Mouse (Mus musculus) CD4-positive, CD25-positive, alpha-beta regulatory T cell, adult 4 months (primary cell): ENCODE results near the gene Nlgn2. TPM values are rescaled to one million over a fixed set of nuclear protein-coding genes. Genes with fewer than 3 reads are reported as not detected.
"Not testable (repeated sequence)": the region's sequence is repeated elsewhere in the genome, so short reads cannot be mapped to it uniquely, and the experiment has no call there.

ENCODE experiments used
- ATAC-seq: one replicate; pipeline ENCODE4 v1.8.0; 2017
- polyA plus RNA-seq, 2 experiments: library from polyadenylated mRNA; unstranded; fragments of 100-300 nt; shearing (Covaris generic); gene quantifications; one replicate each; pipeline ENCODE4 v1.2.1; 2017

Gene Nlgn2
- polyA plus RNA-seq, 2 experiments from 2014 or later = 1.1 to 1.2 TPM

DNA sequence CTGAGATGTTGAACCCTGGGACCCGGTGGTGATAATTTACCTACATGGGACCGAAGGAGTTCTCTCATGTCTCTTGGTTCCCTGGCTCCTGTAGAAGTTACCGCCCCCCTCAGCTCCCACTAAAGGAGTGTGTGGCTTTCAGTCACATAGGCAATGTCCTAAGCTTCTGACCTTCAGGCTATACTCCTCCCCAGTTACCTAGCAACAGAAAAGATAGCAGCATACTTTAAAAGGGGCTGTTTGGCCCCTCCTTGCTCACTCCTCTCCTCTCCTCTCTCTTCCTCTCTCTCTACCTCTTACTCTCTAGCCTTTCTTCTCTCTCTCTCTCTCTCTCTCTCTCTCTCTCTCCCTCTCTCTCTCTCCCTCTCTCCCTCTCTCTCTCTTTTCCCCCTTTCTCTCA, 26.1 kb upstream of the Nlgn2 start:
- ATAC-seq = not testable (repeated sequence)

DNA sequence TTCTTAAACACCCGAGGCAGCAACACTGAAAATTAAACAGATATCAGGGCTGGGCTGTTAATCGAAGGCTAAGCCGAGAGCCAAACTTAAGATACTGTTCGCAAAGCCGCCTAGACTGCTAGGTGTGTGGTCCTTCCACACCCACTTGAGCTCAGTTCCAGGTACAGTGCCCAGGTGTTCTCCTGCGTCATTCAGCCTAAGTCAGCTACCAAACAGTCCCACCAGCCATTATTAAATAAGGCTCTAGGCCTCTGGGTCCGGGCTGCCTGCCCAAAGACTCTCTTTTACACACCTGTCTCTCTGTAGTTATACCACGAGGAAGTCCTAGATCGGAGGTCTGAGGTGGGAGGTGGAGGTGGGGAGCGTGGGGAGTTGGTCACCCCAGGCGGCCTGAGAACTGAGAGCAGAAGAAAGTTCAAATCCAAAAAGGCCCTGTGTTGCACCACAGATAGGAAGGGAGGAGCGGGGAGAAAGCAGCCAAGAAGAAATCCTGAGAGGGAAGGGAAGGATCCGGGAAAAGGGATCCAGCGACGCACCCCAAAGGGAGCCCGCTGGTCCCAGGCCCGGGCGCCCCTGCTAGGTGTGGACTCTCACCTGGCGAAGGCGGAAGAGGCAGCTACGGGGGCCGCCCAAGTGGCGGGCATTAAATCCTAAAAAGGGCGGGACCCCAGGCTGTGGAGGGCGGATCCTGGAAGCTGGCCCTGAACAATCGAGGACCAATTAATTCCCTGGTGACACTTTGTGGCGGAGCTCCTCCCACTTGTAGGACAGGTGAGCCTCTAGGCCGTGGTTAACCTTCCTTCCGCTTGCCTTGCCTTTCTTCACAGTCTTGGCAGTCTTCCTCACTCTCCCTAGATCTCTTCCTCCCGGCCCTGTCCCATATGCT, 20.8 kb upstream of the Nlgn2 start, which contains the start of gene Tnk1:
TSS of gene Tnk1 (minus strand) at position 618 of the 886 bp plus-strand sequence.
- ATAC-seq = no peak

DNA sequence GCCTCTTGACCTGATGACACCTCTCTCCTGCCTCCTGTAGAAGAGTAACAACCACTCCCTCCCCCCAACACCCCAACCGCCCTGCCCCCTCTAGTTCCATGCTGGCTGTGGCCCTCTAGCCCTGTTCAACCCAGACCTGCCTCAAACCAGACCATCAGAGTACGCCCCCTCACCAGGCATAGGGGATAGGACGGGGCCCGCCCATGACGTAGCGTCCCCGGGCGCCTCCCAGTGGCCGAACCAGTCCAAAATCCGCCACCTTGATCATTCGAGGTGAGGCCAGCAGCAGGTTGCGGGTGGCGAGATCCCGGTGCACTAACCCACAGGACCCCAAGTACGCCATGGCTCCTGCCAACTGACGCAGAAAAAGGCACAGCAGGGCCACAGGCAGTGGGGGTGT, 17.8 kb upstream of the Nlgn2 start:
- no peak for ATAC-seq

DNA sequence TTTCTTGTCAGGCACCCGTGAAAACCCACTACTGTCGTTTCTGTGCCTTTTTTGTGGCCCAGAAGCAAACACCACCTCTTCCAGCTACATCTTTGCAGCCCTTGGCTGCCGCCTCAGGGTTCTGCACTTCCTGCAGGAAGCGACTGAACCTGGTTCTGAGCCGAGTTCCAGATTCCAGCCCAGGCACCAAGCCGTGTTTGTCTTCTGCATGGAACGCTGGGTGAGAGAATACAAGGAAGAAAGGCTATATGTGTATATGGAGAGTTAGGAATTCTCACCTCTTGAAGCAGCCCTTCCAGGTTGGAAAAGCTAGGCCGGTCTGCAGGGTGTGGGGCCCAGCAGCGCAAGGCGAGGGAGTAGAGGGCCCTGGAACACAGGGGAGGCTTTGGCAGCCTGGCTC, 17.1 kb upstream of the Nlgn2 start:
- no peak for ATAC-seq

- ATAC-seq = no peak
Measured at GRCm38 (mm10) chr11:69853994-69854393, 16.4 kb upstream of the Nlgn2 start.

DNA sequence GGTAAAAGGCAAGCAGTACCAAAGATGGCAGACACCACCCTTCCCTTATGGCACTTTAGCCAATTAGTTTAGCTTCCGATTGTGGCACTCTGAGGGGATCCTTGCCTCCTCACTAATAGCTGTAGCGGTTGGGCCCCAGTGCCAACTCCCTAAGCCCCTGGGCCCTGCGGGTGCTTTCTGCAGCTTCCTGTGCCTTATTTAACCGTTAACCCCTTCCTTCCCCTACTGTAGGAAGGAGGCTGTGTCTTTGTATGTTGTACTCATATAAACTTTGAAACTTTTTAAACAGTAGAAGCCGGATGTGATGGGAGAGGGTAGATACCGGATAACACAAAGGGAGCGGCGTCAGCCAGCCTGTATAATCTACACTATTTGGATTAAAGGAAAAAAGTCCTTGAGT, 13.2 kb upstream of the Nlgn2 start:
- ATAC-seq = no peak

- no peak for ATAC-seq
Measured at GRCm38 (mm10) chr11:69849884-69850283, 12.3 kb upstream of the Nlgn2 start.

- no peak for ATAC-seq
Measured at GRCm38 (mm10) chr11:69849128-69849527, 11.5 kb upstream of the Nlgn2 start.

DNA sequence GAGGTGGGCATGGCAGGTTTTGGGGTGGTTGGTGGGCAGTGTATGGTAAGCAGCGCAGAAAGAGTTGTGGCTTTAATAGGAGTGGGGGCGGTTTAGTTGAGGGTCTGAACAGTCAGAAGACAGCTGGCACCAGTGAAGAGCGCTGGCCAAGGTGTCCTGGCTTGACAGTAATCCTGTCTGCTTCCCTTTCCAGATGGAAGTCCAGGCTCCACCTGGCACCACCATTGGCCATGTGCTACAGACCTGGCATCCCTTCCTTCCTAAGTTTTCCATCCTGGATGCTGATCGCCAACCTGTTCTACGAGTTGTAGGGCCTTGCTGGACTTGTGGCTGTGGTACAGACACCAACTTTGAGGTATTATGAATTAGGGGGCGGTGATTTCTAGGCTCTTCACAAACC, 10.4 kb upstream of the Nlgn2 start:
- ATAC-seq = no peak

DNA sequence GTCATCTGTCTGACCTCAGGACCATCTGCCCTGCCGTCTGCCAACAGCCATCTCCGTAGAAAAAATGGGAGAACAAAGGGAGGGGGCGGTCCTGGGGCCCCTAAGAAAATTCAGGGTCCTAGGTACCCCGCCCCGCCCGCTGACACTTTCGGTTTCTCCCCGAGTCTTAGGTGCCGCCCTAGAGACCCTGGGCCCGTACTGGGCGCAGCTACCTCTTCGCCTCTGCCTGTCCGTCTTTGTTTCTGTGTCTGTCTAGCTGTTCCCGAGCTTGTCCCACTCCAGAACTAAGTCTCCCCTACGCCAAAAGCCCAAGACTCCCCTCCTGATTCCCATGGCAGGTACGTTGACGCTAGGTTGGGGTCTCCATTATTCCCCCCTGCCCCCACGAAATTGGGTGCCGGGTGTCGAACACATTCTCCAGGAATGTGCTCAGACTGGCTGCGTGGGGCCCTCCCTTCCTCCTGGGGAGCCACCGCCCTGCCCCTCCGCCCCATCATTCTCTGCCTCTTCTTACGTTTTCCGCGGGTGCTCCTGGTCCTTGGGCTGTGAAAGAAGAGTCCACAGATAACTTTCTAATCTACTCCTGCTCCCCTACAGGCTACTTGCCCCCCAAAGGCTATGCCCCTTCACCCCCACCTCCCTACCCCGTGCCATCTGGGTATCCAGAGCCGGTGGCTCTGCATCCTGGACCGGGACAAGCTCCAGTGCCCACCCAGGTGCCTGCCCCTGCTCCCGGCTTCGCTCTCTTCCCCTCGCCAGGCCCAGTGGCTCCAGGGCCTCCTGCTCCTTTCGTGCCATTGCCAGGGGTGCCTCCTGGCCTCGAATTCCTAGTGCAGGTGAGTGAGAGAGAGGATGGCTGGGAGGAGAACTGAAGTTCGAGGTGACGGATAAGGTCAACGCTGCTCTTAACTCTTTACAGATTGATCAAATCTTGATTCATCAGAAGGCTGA, 9.4 kb upstream of the Nlgn2 start:
- ATAC-seq = peak; percentile 71

- peak; percentile 81 for ATAC-seq
Measured at GRCm38 (mm10) chr11:69846198-69846680, 8.7 kb upstream of the Nlgn2 start, which contains the start of gene Plscr3. Gene Plscr3, plus strand, starts transcription at chr11:69846376.

- peak; percentile 13 for ATAC-seq
Measured at GRCm38 (mm10) chr11:69838714-69839104, 1.1 kb upstream of the Nlgn2 start.

- ATAC-seq = peak; percentile 90
Measured at GRCm38 (mm10) chr11:69837952-69838713, 549 bp upstream of the Nlgn2 start, which contains the start of gene Tmem256. Gene Tmem256, plus strand, starts transcription at chr11:69838514.

DNA sequence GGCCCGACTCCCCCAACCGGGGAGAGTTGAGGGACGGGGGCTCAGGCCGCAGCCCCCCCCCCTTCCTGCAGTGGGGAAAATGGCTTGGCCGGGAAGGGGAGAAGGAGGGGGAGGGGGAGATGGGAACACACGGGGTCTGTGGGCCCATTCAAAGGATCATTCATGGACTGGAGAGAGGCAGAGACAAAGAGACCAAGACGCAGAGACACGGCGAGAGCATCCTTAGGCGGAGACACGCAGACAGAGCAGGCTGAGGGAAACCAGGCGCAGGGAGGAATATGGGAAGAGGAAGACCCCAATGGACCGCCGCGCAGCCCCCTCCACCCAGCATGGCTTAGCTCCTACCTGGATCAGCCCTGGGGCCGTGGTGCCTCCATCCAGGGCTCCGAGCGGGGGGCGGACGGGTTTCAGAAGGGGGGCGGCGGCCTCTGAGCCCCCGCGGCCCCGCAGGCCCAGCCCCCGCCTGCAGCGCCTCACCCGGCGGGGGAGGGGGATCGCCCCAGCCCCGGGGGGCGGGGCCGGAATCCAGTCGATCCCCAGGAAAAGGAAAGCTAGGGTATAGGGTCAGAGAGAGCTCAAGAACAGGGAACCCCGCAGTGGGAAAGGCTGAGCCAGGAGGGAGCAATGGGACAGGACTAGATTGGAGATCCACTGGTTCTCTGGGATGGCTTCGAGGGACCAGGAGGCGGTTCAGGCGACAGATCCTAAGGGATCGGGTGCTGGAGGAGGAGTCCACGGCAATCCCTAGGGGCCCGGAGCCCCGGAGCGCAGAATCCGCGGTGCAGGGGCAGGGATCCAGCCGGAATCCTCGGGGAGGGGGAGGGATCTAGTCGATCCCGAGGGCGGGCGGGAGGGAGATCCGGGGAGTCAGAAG, 644 bp downstream of the Nlgn2 start:
- ATAC-seq = no peak

DNA sequence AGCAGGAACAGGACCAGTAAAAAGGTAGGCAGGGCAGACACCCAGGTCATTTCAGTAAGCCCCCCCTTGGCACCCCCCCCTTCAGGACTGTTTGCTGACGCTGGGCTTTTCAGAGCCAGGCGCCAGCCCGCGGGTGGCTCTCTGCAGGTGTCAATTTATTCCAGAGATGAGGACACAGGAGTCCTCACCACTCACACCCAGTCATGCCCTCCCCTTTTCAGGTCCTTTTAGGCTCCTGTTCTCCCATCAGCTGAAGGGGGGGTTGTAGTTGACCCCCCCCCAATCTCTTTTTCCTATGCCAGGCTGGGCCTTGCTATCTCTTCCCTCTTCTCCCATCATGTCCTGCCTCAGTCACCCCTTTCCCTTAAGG, 1.6 kb downstream of the Nlgn2 start:
- ATAC-seq = no peak

GRCm38 (mm10) chr11:69835326-69835965, 2.1 kb downstream of the Nlgn2 start:
- no peak for ATAC-seq

DNA sequence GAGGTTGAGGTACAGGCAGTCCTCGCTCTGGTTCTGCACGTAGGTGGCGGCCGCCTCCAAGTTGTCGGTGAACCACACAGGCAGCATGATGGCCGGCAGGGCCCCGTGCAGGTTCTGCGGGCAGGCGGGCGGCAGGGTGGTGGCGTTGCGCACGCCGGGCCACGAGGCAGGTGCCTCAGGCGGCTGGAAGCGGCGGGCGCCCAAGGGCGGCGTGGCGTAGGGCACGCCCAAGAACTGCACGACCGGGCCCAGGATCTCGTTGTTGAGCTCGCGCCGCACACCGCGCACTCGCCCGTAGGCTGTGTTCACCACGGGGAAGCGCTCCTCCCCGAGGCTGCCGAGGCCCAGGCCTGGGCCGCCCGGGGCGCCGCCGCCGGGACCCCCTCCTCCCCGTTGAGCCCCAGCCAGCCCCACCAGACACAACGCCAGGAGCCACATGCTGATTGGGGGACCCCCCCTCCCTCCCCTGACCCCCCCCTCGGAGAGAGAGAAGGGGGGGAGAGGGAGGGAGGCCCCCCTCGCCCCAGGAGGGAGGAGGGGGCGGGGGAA, 3.5 kb downstream of the Nlgn2 start:
- ATAC-seq = peak; percentile 13

DNA sequence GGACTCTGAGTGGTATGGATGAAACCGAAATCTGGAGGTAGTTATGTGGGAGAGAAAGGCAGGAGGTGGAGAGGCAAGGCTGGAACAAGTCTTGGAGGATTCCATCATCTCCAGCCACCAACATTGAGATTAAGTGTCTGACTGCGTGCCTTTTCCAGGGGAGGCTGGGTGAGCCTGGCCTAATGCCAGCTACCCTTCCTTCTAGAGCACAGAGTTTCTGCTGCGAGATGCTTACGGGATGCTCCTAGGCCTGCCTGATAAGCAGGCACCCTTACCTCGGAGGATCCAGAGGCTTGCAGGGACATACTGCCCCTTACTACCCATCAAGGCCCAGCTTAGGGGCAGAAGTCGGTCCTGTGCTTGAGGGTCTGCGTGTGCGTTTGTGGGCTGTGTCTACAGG, 4.0 kb downstream of the Nlgn2 start:
- ATAC-seq = no peak

DNA sequence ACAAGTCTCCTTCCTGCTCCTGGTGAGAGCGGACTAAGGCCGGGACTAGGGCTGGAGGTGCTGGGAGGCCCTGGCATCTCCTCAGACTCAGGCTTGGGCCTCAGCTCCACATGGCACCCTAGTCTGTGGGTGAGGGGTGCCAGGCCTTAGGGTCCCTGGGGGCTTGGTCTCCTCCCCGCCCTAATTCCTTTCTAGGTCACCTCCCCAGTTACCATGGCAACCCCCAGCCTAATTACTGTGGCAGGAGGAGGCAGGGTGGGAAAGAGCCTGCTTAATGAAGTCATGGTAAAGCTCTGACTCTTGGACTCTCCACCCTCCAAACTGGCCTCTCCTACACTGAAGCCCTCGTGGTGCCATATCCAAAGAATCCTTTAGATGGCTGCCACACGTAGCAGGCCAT, 8.8 kb downstream of the Nlgn2 start:
- no peak for ATAC-seq

DNA sequence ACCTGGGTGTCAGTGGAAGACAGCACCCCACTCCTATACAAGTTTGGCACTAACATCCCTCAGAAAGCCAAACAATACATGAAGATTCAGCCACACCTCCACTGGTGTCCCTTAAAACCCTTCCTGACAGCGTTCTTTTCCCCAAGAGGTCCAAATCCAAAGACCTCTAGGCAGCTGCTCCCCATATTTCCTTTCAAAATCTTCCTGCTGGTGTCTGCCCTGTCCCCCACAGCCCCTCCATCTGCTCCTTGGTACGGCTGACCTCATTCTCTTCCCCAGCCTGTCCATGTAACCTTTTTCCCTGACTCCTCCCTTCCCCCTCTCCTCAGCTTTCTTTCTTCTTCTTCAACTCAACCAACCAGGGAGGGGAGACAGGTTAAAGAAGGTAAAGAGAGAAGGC, 14.1 kb downstream of the Nlgn2 start:
- ATAC-seq = no peak
